ENCODE assay signal across 12 mouse cellular contexts in genomic region chr2:84475601-84476000, GRCm38 (mm10). TPM values are rescaled to one million over a fixed set of nuclear protein-coding genes. Genes with fewer than 3 reads are reported as not detected.
DNase-seq lines count a peak whose midpoint lies in the region; ATAC-seq lines count a peak whose summit lies in the region.
"Had no signal": no experiment of that assay in that cellular context is flagged by ENCODE, and none has a peak within 500 bp of the region (broad histone marks: within the 10 kb centered on the region; RNA-seq: fewer than 3 reads in every experiment).

No protein-coding gene starts in this region.

- WGBS in hindbrain, embryonic 10.5 days, result 44% methylated on average over 1 of the region's 1 CpGs
- WGBS in hindbrain, embryonic 11.5 days, result 29% methylated on average over 1 of the region's 1 CpGs
- 19% methylated on average over 1 of the region's 1 CpGs for WGBS in heart, embryonic 15.5 days
- WGBS in liver, embryonic 13.5 days (ENCODE audit: insufficient replicate concordance), result 14% methylated on average over 1 of the region's 1 CpGs

- H3K27ac ChIP-seq in hindbrain, embryonic 10.5 days, result peak overlapping the region; percentile 17
- H3K27ac ChIP-seq in hindbrain, embryonic 11.5 days (ENCODE audit: low read depth, low read length), result no peak overlapping the region
- H3K27ac ChIP-seq in heart, embryonic 15.5 days, result peak overlapping the region; percentile 88
- peak overlapping the region; percentile 68 for H3K27ac ChIP-seq in liver, embryonic 13.5 days
- H3K27ac ChIP-seq: midbrain, embryonic 12.5 days had no signal

- intact Hi-C loops in left cerebral cortex, postnatal 4 days (cut with DNase I), result no loop called here

- no peak for ATAC-seq in hindbrain, embryonic 11.5 days (ENCODE audit: low FRiP score)
- 0 out of 2 replicates have a peak, but pooled peaks have one; percentile 31 for ATAC-seq in heart, embryonic 15.5 days (replicated peaks; ENCODE audit: insufficient number of reproducible peaks, insufficient read depth, low FRiP score, low read depth)
- no peak for ATAC-seq in liver, embryonic 13.5 days (ENCODE audit: low read depth)

- H3K36me3 ChIP-seq in hindbrain, embryonic 10.5 days, result no peaks in the 10 kb centered on the region
- no peaks in the 10 kb centered on the region for H3K36me3 ChIP-seq in hindbrain, embryonic 11.5 days (ENCODE audit: control insufficient read depth, insufficient read depth, low read length)
- H3K36me3 ChIP-seq in heart, embryonic 15.5 days, result peaks cover 8% of the 10 kb centered on the region
- peaks cover 11% of the 10 kb centered on the region; the same call in 1 of the 2 replicates for H3K36me3 ChIP-seq in liver, embryonic 13.5 days
- H3K36me3 ChIP-seq: midbrain, embryonic 12.5 days had no signal

- peak overlapping the region; percentile 35 for H3K4me3 ChIP-seq in hindbrain, embryonic 10.5 days
- no peak overlapping the region for H3K4me3 ChIP-seq in hindbrain, embryonic 11.5 days (ENCODE audit: low read depth, low read length)
- peak overlapping the region; percentile 46 for H3K4me3 ChIP-seq in heart, embryonic 15.5 days
- H3K4me3 ChIP-seq in liver, embryonic 13.5 days (replicated peaks), result peak overlapping the region; percentile 45
- H3K4me3 ChIP-seq: midbrain, embryonic 12.5 days had no signal

- no peak overlapping the region for H3K4me2 ChIP-seq in hindbrain, embryonic 11.5 days (replicated peaks; ENCODE audit: low read depth, low read length)
- peak overlapping the region; percentile 67 for H3K4me2 ChIP-seq in heart, embryonic 15.5 days
- peak overlapping the region; percentile 57 for H3K4me2 ChIP-seq in liver, embryonic 13.5 days
- H3K4me2 ChIP-seq: midbrain, embryonic 12.5 days had no signal

- H3K4me1 ChIP-seq in hindbrain, embryonic 10.5 days (replicated peaks), result peaks cover 30% of the 10 kb centered on the region
- H3K4me1 ChIP-seq in hindbrain, embryonic 11.5 days (replicated peaks; ENCODE audit: control insufficient read depth, insufficient read depth, low read length), result no peaks in the 10 kb centered on the region; the same call in 1 of the 2 replicates
- H3K4me1 ChIP-seq in heart, embryonic 15.5 days (replicated peaks), result peaks cover 27% of the 10 kb centered on the region
- peaks cover 23% of the 10 kb centered on the region for H3K4me1 ChIP-seq in liver, embryonic 13.5 days (replicated peaks)
- H3K4me1 ChIP-seq: midbrain, embryonic 12.5 days had no signal

- no peaks in the 10 kb centered on the region for H3K27me3 ChIP-seq in hindbrain, embryonic 10.5 days (ENCODE audit: insufficient read depth, poor library complexity, severe bottlenecking)
- no peaks in the 10 kb centered on the region for H3K27me3 ChIP-seq in hindbrain, embryonic 11.5 days (ENCODE audit: control insufficient read depth, insufficient read depth, low read length)
- H3K27me3 ChIP-seq in heart, embryonic 15.5 days, result no peaks in the 10 kb centered on the region
- H3K27me3 ChIP-seq in liver, embryonic 13.5 days, result no peaks in the 10 kb centered on the region
- H3K27me3 ChIP-seq: midbrain, embryonic 12.5 days had no signal

- no peaks in the 10 kb centered on the region for H3K9me3 ChIP-seq in hindbrain, embryonic 10.5 days
- no peaks in the 10 kb centered on the region for H3K9me3 ChIP-seq in hindbrain, embryonic 11.5 days (ENCODE audit: control insufficient read depth, low read length)
- H3K9me3 ChIP-seq in heart, embryonic 15.5 days (replicated peaks), result no peaks in the 10 kb centered on the region
- H3K9me3 ChIP-seq in liver, embryonic 13.5 days (replicated peaks), result no peaks in the 10 kb centered on the region
- H3K9me3 ChIP-seq: midbrain, embryonic 12.5 days had no signal

- DNase-seq in hindbrain, embryonic 10.5 days (ENCODE audit: low spot score), result peak; percentile 20
- no peak for DNase-seq in hindbrain, embryonic 11.5 days (ENCODE audit: low spot score)
- DNase-seq in R1 (ENCODE audit: low read depth, low spot score), result peak; percentile 45
- no peak for DNase-seq in liver, embryonic 13.5 days
- DNase-seq in frontal cortex, postnatal 14 days (ENCODE audit: low spot score in 2 of 2), result no peak
- no peak for DNase-seq in urinary bladder, postnatal 14 days (ENCODE audit: low spot score)
- DNase-seq in left cerebral cortex, postnatal 4 days, result no peak
- DNase-seq: kidney, postnatal 36 days; spleen, adult 18-20 months had no signal

- no peak overlapping the region for H3K9ac ChIP-seq in hindbrain, embryonic 11.5 days (ENCODE audit: low read depth, low read length)
- H3K9ac ChIP-seq in heart, embryonic 15.5 days, result peak overlapping the region; percentile 50
- peak overlapping the region; percentile 38 for H3K9ac ChIP-seq in liver, embryonic 13.5 days
- H3K9ac ChIP-seq: midbrain, embryonic 12.5 days had no signal

RNA-seq across cellular contexts. Expression of gene Tfpi, which starts 1.0 kb away (rescaled TPM):
- 18.1 and 18.2 TPM in 2 replicates for polyA plus RNA-seq in hindbrain, embryonic 10.5 days (2016; fragmentation: Nextera tagmentation; extraction: Ambion mirVana)
- 21.8 TPM in 2 replicates for polyA plus RNA-seq in hindbrain, embryonic 11.5 days (2014; fragmentation: Nextera tagmentation; extraction: Ambion mirVana)
- polyA plus RNA-seq in heart, embryonic 15.5 days (2015; fragmentation: Nextera tagmentation; extraction: Ambion mirVana), result 70.3 and 70.6 TPM in 2 replicates
- 23.0 and 28.3 TPM in 2 replicates for polyA plus RNA-seq in liver, embryonic 13.5 days (2015; fragmentation: Nextera tagmentation; extraction: Ambion mirVana)
- 10 to 100 TPM in 1 of 2 experiments, 1 to 10 TPM in 1; 9.3 to 10.3 TPM for total RNA-seq in left cerebral cortex, postnatal 4 days (2021)

RNA-seq across cellular contexts. Expression of gene Calcrl, which starts 50.4 kb away (rescaled TPM):
- 12.9 and 13.1 TPM in 2 replicates for polyA plus RNA-seq in hindbrain, embryonic 10.5 days (2016; fragmentation: Nextera tagmentation; extraction: Ambion mirVana)
- polyA plus RNA-seq in hindbrain, embryonic 11.5 days (2014; fragmentation: Nextera tagmentation; extraction: Ambion mirVana), result 17.7 and 18.5 TPM in 2 replicates
- 38.8 and 39.4 TPM in 2 replicates for polyA plus RNA-seq in heart, embryonic 15.5 days (2015; fragmentation: Nextera tagmentation; extraction: Ambion mirVana)
- 11.5 and 18.7 TPM in 2 replicates for polyA plus RNA-seq in liver, embryonic 13.5 days (2015; fragmentation: Nextera tagmentation; extraction: Ambion mirVana)
- 1 to 10 TPM; 5.7 to 7.5 TPM for total RNA-seq in left cerebral cortex, postnatal 4 days (2021)
- total RNA-seq: MEL had no signal

Comparison
In these comparisons a context has a peak if more than half of its experiments do, and no peak if none do; other contexts are left out.
1. DNase-seq: peak in hindbrain, embryonic 10.5 days (single experiment) and R1 (single experiment); none in hindbrain, embryonic 11.5 days (single experiment), liver, embryonic 13.5 days (single experiment), frontal cortex, postnatal 14 days (0 of 2), urinary bladder, postnatal 14 days (single experiment) and left cerebral cortex, postnatal 4 days (single experiment).